Mouse (Mus musculus) limb, embryonic 10.5 days (tissue): ENCODE data around the gene Kdm2a. TPM values are rescaled to one million over a fixed set of nuclear protein-coding genes. Genes with fewer than 3 reads are reported as not detected.

Source experiments
- DNase-seq: peaks from one replicate; pipeline ENCODE4 v3.0.0-alpha.2; 2017; ENCODE audit warnings: low spot score
- H3K27ac ChIP-seq: fragments of 300-500 bp; sonication (generic); 2 replicates; pipeline ENCODE4 v1.5.1; 2016; ENCODE audit warnings: mild to moderate bottlenecking
- H3K27me3 ChIP-seq: fragments of 300-500 bp; sonication (generic); 2 replicates; pipeline ENCODE4 v1.6.1; 2016; ENCODE audit warnings: low read depth, mild to moderate bottlenecking; ENCODE audit not compliant: poor library complexity, severe bottlenecking
- H3K36me3 ChIP-seq: fragments of 300-500 bp; sonication (generic); 2 replicates; pipeline ENCODE4 v1.6.1; 2016; ENCODE audit warnings: mild to moderate bottlenecking, moderate library complexity
- H3K4me1 ChIP-seq: fragments of 300-500 bp; sonication (generic); 2 replicates; pipeline ENCODE4 v1.6.1; 2016
- H3K4me3 ChIP-seq: fragments of 300-500 bp; sonication (generic); 2 replicates; pipeline ENCODE4 v1.5.1; 2016; ENCODE audit warnings: mild to moderate bottlenecking, moderate library complexity
- H3K9me3 ChIP-seq: fragments of 300-500 bp; sonication (generic); replicated peaks from 2 replicates; pipeline ENCODE4 v1.6.1; 2016; ENCODE audit warnings: mild to moderate bottlenecking
- WGBS: fragments of 180-500 bp; shearing (Covaris S2); methylation state at CpG from one replicate; pipeline ENCODE4 v1.1.7; 2016; 5-methylcytosine and 5-hydroxymethylcytosine counted together
- polyA plus RNA-seq: library from polyadenylated mRNA; unstranded; fragments of >200 nt; fragmentation: Nextera tagmentation; extraction: Ambion mirVana; gene quantifications from 2 replicates; pipeline ENCODE4 v1.2.1, GENCODE M21; 2016

Gene Kdm2a
- 67.6 and 77.9 TPM in 2 replicates for polyA plus RNA-seq

- peak; percentile 74 for DNase-seq
- Histone ChIP-seq H3K4me3 (peak within 1 kb of the TSS; percentile 97), H3K27ac (peak within 1 kb of the TSS; percentile 98), H3K36me3 (peaks cover 10% of the 10 kb centered on the region), H3K4me1 (peaks cover 20% of the 10 kb centered on the region), H3K9me3 (no peaks in the 10 kb centered on the region), H3K27me3 (no peaks in the 10 kb centered on the region)
- under 1% methylated on average over 82 of the region's 82 CpGs for WGBS
These were observed at the start of gene Kdm2a for GRCm38 (mm10) chr19:4397798-4398629. TSS of gene Kdm2a (minus strand) at chr19:4398285.

- Histone ChIP-seq H3K27me3 (no peaks in the 10 kb centered on the region), H3K36me3 (no peaks in the 10 kb centered on the region), H3K9me3 (no peaks in the 10 kb centered on the region), H3K4me3 (no peak overlapping the region), H3K4me1 (peaks cover 8% of the 10 kb centered on the region), H3K27ac (no peak overlapping the region)
- no peak for DNase-seq
- WGBS: 84% methylated on average over 9 of the region's 9 CpGs
These were observed 49.4 kb upstream of the Kdm2a start for GRCm38 (mm10) chr19:4447445-4447844.

- no peak for DNase-seq
- Histone ChIP-seq H3K4me3 (no peak overlapping the region), H3K27ac (no peak overlapping the region), H3K27me3 (no peaks in the 10 kb centered on the region), H3K9me3 (no peaks in the 10 kb centered on the region), H3K4me1 (peaks cover 8% of the 10 kb centered on the region), H3K36me3 (no peaks in the 10 kb centered on the region)
- 86% methylated on average over 8 of the region's 8 CpGs for WGBS
These were observed 48.8 kb upstream of the Kdm2a start for GRCm38 (mm10) chr19:4446661-4447420.

DNA sequence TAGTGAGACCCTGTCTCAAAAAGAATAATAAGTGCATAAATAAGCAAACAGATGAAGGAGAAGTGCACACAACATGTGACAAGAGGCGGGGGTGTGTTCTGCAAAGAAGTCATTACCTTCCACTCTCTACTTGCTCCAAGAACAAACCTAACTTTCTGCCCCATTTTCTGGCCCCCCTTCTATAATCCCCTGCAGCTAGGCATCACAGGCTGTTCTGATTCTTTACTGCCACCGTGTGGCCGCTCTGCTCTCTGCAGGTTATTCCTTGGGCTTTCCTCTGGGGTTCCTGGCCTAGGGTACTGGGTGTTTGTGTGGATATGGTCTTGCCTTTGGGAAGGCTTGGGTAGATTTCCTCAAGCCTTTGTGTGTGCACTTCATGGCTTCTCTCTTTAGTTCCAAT lies 44.3 kb upstream of the Kdm2a start:
- H3K27ac ChIP-seq: no peak overlapping the region
- no peaks in the 10 kb centered on the region for H3K9me3 ChIP-seq
- peak; percentile 81 for DNase-seq
- H3K27me3 ChIP-seq: 0 out of 2 replicates have a peak, but pooled peaks cover 3% of the 10 kb centered on the region
- H3K4me3 ChIP-seq: no peak overlapping the region
- H3K4me1 ChIP-seq: peaks cover 45% of the 10 kb centered on the region
- WGBS: 8% methylated on average over 3 of the region's 3 CpGs
- no peaks in the 10 kb centered on the region for H3K36me3 ChIP-seq

DNA sequence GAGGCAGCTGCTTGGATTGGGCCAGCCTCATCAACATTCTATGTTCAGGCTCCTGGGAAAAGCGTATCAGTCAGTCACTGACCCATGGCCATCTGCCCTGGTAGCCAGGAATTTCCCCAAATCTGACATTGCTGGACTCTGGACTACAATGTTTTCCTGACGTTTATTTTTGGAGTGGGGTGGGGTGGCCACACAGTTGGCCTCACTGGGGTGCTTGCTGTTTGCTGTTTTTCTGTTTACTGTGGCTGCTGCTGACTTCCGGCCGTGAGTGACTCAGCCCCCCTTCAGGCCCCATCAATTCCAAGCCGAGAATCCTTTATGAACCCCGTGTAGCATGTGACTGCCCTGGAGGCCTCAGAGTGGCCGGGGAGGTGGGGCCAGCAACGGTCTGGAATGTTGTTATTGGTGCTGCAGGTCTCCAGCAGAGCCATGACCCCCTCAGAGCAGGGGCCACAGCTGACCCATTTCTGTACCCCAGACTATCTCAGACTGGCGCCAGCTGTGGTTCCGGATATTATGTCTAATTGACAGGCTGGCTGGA lies 43.6 kb upstream of the Kdm2a start:
- Histone ChIP-seq H3K9me3 (no peaks in the 10 kb centered on the region), H3K36me3 (peaks cover under 1% of the 10 kb centered on the region; the same call in 1 of the 2 replicates), H3K4me1 (peaks cover 45% of the 10 kb centered on the region), H3K27me3 (0 out of 2 replicates have a peak, but pooled peaks cover 3% of the 10 kb centered on the region), H3K27ac (peak overlapping the region; percentile 53), H3K4me3 (no peak overlapping the region)
- WGBS: 39% methylated on average over 10 of the region's 10 CpGs
- DNase-seq: peak; percentile 42

DNA sequence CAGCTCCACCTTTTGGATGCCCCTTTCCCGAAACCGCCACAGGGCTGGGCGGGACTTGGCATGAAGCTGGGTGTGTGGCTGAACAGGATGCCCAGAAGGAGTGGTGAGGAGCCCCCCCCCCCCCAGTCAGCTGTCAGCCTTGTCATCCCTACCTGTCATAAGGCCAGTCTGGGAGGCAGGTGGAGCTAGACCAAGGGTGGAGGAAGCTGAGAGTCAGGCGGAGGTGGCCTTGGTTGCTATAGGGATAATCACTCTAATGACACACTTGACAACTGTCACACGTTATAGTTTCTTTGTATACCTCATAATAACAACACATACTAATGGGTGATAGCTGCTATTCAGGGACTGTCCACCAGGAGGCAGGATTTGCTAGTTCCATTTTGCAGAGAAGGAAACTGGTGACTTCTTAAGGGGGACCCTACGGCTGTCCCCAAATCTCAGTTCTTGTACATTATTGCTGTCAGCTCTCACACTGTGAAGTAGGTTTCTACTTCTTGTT lies 43.1 kb upstream of the Kdm2a start:
- Histone ChIP-seq H3K4me1 (peaks cover 45% of the 10 kb centered on the region), H3K27me3 (0 out of 2 replicates have a peak, but pooled peaks cover 3% of the 10 kb centered on the region), H3K36me3 (peaks cover 5% of the 10 kb centered on the region; the same call in 1 of the 2 replicates), H3K4me3 (no peak overlapping the region), H3K9me3 (no peaks in the 10 kb centered on the region), H3K27ac (peak overlapping the region; percentile 53)
- peak; percentile 63 for DNase-seq
- 29% methylated on average over 6 of the region's 6 CpGs for WGBS

- DNase-seq: no peak
- peak overlapping the region; percentile 69 for H3K4me3 ChIP-seq
- H3K9me3 ChIP-seq: no peaks in the 10 kb centered on the region
- H3K27ac ChIP-seq: no peak overlapping the region
- 12% methylated on average over 8 of the region's 8 CpGs for WGBS
- peaks cover 15% of the 10 kb centered on the region for H3K36me3 ChIP-seq
- 0 out of 2 replicates have a peak, but pooled peaks cover 3% of the 10 kb centered on the region for H3K27me3 ChIP-seq
- H3K4me1 ChIP-seq: peaks cover 45% of the 10 kb centered on the region
These were observed 42.1 kb upstream of the Kdm2a start for GRCm38 (mm10) chr19:4440222-4440621.

- H3K36me3 ChIP-seq: peaks cover 17% of the 10 kb centered on the region
- peak; percentile 81 for DNase-seq
- peaks cover 45% of the 10 kb centered on the region for H3K4me1 ChIP-seq
- peak within 1 kb of the TSS; percentile 85 for H3K27ac ChIP-seq
- 0 out of 2 replicates have a peak, but pooled peaks cover 3% of the 10 kb centered on the region for H3K27me3 ChIP-seq
- H3K9me3 ChIP-seq: no peaks in the 10 kb centered on the region
- under 1% methylated on average over 48 of the region's 51 CpGs for WGBS
- H3K4me3 ChIP-seq: peak within 1 kb of the TSS; percentile 69
These were observed 41.2 kb upstream of the Kdm2a start, which contains the start of gene Rhod for GRCm38 (mm10) chr19:4439161-4439801. TSS of gene Rhod (minus strand) at chr19:4439432.

- 0 out of 2 replicates have a peak, but pooled peaks cover 3% of the 10 kb centered on the region for H3K27me3 ChIP-seq
- DNase-seq: peak; percentile 38
- peak overlapping the region; percentile 85 for H3K27ac ChIP-seq
- H3K4me1 ChIP-seq: peaks cover 45% of the 10 kb centered on the region
- WGBS: 7% methylated on average over 8 of the region's 8 CpGs
- no peaks in the 10 kb centered on the region for H3K9me3 ChIP-seq
- H3K36me3 ChIP-seq: peaks cover 17% of the 10 kb centered on the region
- H3K4me3 ChIP-seq: peak overlapping the region; percentile 69
These were observed 40.7 kb upstream of the Kdm2a start for GRCm38 (mm10) chr19:4438791-4439160.

DNA sequence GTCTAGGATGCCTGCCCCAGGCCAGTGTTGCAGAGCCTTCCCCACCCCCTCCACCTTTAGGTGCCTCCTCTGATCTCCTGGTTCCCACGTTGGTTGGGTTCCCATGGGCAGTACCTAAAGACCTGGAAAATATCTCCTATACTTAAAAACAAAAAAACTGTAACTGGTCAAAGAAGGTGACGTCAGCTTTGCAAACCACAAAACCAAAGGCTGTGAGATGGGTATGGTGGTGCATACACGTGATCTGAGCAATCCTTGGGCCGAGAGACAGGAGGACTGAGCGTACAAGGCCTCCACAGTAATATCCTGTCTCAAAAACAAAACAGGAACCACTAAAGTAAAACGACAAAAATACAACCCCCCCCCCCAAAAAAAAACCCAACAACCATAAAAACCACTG lies 39.8 kb upstream of the Kdm2a start:
- 0 out of 2 replicates have a peak, but pooled peaks cover 3% of the 10 kb centered on the region for H3K27me3 ChIP-seq
- 77% methylated on average over 6 of the region's 6 CpGs for WGBS
- H3K9me3 ChIP-seq: no peaks in the 10 kb centered on the region
- H3K36me3 ChIP-seq: peaks cover 18% of the 10 kb centered on the region
- H3K4me1 ChIP-seq: peaks cover 45% of the 10 kb centered on the region
- no peak overlapping the region for H3K4me3 ChIP-seq
- no peak overlapping the region for H3K27ac ChIP-seq
- DNase-seq: no peak

DNA sequence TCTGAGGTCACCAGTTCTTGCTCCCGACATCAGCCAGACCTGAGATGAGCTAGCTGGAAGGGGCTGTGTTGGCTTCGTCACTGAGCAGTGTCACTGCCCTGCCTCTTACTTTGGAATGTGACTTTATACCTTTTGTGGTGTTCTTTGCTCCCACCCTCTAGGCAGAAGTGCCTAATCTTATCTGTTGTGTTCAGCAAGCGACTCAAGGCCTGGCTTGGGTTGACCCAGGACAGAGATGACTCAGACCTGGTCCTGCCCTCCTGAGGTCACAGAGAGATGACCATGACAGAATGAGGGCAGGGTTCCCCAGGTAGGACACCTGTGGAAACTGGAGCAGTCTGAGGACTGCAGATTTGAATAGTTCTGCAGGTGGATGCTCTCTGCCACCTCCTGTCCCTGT lies 38.2 kb upstream of the Kdm2a start:
- DNase-seq: no peak
- no peaks in the 10 kb centered on the region for H3K9me3 ChIP-seq
- WGBS: 91% methylated on average over 3 of the region's 3 CpGs

DNA sequence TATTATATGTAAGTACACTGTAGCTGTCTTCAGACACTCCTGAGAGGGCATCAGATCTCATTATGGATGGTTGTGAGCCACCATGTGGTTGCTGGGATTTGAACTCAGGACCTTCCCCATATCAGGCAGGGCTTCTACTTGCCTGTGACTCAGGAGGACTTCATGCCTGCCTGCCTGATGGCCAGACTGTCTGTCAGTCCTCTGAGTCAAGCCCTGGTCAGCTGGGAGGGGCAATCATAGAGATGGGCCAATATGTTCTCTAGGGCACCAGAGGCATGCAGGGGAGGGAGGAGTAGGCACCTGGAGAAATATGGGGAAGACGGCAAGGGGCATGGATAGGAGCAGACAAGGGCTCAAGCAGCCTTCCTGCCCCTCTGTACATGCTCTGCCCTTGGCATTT lies 36.9 kb upstream of the Kdm2a start:
- 89% methylated on average over 1 of the region's 1 CpGs for WGBS
- Histone ChIP-seq H3K36me3 (peaks cover 44% of the 10 kb centered on the region), H3K4me1 (peaks cover 24% of the 10 kb centered on the region), H3K4me3 (no peak overlapping the region), H3K9me3 (no peaks in the 10 kb centered on the region), H3K27ac (no peak overlapping the region), H3K27me3 (no peaks in the 10 kb centered on the region)
- DNase-seq: no peak

More for the DNA sequence above, 38.2 kb upstream of the Kdm2a start:
- peaks cover 33% of the 10 kb centered on the region for H3K4me1 ChIP-seq
- no peak overlapping the region for H3K27ac ChIP-seq
- 0 out of 2 replicates have a peak, but pooled peaks cover 3% of the 10 kb centered on the region for H3K27me3 ChIP-seq
- H3K36me3 ChIP-seq: peaks cover 34% of the 10 kb centered on the region
- H3K4me3 ChIP-seq: no peak overlapping the region
